Mouse (Mus musculus): ENCODE measurements around the gene Tspan15. TPM values are rescaled to one million over a fixed set of nuclear protein-coding genes. Genes with fewer than 3 reads are reported as not detected.

Tspan15 gene
- polyA plus RNA-seq, 1 experiment: 2.7 TPM

DNA sequence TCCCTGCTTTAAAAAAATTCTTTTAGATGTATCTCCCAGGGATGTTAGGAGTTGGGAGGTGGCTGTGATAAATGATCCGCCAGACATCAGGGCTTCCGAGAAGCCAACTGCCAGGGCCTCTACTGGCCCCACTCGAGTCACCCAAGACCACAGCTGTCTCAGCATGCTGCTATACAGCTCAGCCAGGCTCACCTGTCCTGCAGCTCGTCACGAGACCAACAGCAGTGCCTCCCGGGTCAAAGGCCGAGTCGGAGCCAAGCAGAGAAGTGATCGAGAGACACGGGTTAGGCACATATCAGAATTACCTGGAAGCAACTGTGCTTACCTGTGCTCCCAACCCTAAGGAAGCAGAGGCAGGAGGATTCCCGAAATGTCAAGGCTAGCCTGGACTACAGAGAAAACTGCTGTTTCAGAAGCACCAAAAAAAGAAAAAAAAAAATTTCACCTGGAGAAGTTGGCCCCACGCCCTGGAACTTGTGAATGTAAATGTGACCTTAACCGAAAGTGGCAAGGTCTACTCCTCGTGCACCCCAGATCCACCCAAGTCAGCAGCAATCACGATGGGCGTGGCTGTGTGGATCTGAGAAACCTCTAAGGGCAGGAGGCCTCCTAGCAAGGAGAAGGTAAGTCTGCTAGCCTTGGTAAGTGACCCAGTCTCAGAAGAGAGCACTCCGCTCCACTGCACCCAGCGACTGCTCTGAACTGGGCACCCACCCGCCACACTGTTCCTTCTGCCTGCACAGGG lies 12.8 kb downstream of the Tspan15 start:
- H3K4me3 ChIP-seq (ENCODE audit: control insufficient read depth, low read depth, low read length): no peak overlapping the region
- H3K36me3 ChIP-seq (ENCODE audit: control insufficient read depth, insufficient read depth, low read length): no peaks in the 10 kb centered on the region
- H3K4me1 ChIP-seq (ENCODE audit: control insufficient read depth, insufficient read depth, low read length): peaks cover 5% of the 10 kb centered on the region
- no peak overlapping the region for H3K27ac ChIP-seq (ENCODE audit: control insufficient read depth, insufficient read depth, low read depth, low read length)
- TF ChIP-seq CTCF (IDR thresholded peaks at IDR 0.05; ENCODE audit: control insufficient read depth, insufficient read depth, insufficient replicate concordance, low read depth, low read length) (no peak), POLR2A (IDR thresholded peaks at IDR 0.05; ENCODE audit: control insufficient read depth, low read depth, low read length) (no peak)
- no peaks in the 10 kb centered on the region for H3K27me3 ChIP-seq (ENCODE audit: control insufficient read depth, insufficient read depth, low read length)

DNA sequence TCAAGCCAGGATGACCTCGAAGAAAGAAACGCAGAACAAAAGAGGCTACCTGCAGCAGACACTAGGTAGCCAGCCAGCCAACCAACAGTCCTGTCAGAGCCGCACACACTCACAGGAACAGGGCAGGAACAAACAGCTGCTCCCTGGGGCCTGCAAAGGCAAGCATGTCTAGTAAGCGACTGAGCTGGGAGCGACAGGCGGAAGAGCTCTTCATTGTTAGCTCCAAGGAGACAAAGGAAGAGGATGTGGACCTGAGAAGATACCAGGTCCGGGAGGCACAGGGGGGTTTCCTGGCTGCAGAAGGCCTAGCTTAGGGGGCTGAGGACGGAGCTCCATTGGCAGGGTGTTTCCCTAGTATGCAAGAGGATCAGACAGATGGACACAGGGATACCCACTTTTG lies 13.9 kb downstream of the Tspan15 start:
- H3K4me1 ChIP-seq (ENCODE audit: control insufficient read depth, insufficient read depth, low read length): peaks cover 2% of the 10 kb centered on the region; the same call in 1 of the 2 replicates
- H3K36me3 ChIP-seq (ENCODE audit: control insufficient read depth, insufficient read depth, low read length): no peaks in the 10 kb centered on the region
- H3K27me3 ChIP-seq (ENCODE audit: control insufficient read depth, insufficient read depth, low read length): no peaks in the 10 kb centered on the region
- H3K27ac ChIP-seq (ENCODE audit: control insufficient read depth, insufficient read depth, low read depth, low read length): no peak overlapping the region
- TF ChIP-seq CTCF (IDR thresholded peaks at IDR 0.05; ENCODE audit: control insufficient read depth, insufficient read depth, insufficient replicate concordance, low read depth, low read length) (no peak), POLR2A (IDR thresholded peaks at IDR 0.05; ENCODE audit: control insufficient read depth, low read depth, low read length) (no peak)
- H3K4me3 ChIP-seq (ENCODE audit: control insufficient read depth, low read depth, low read length): no peak overlapping the region

DNA sequence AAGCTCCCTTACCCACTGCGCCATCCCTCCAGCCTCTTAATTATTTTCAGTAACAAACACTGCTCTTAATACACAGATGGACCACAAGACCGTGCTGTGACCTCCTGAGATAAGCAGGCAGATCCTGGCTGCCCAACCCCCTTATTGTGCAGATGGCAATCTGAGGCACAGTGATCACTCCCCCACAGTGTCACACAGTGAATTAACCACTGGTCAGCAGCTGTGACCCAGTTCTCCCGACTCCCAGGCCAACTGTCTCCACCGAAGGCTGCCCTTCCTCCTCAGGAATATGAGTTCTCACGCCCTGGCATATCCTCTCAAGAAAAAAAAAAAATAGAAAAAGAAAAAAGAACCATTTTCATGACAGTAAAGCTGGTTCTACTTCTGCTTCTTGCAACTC lies 14.5 kb downstream of the Tspan15 start:
- Histone ChIP-seq H3K27me3 (ENCODE audit: control insufficient read depth, insufficient read depth, low read length) (no peaks in the 10 kb centered on the region), H3K36me3 (ENCODE audit: control insufficient read depth, insufficient read depth, low read length) (no peaks in the 10 kb centered on the region), H3K4me3 (ENCODE audit: control insufficient read depth, low read depth, low read length) (no peak overlapping the region), H3K27ac (ENCODE audit: control insufficient read depth, insufficient read depth, low read depth, low read length) (no peak overlapping the region), H3K4me1 (ENCODE audit: control insufficient read depth, insufficient read depth, low read length) (peaks cover 2% of the 10 kb centered on the region; the same call in 1 of the 2 replicates)
- no peak for TF ChIP-seq POLR2A (IDR thresholded peaks at IDR 0.05; ENCODE audit: control insufficient read depth, low read depth, low read length)
- TF ChIP-seq CTCF (IDR thresholded peaks at IDR 0.05; ENCODE audit: control insufficient read depth, insufficient read depth, insufficient replicate concordance, low read depth, low read length): no peak

DNA sequence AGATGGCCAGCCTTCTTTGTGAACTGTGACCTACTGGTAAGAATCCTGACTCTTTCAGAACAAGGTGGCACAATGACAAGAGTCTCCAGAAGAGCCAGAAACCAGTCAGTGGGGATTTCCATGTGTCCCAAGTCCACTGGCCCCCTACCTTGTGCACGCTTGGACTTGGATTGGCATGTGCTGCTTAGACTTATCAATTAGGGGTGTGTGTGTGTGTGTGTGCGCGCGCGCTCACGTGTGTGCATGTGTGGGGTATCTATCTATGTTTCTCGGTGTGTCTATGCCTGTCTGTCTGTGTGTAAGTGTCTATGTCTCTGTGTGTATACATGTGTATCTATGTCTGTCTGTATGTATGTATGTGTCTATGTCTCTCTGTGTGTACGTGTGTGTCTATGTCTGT lies 15.4 kb downstream of the Tspan15 start:
- Histone ChIP-seq H3K36me3 (ENCODE audit: control insufficient read depth, insufficient read depth, low read length) (no peaks in the 10 kb centered on the region), H3K27me3 (ENCODE audit: control insufficient read depth, insufficient read depth, low read length) (no peaks in the 10 kb centered on the region), H3K4me3 (ENCODE audit: control insufficient read depth, low read depth, low read length) (no peak overlapping the region), H3K27ac (ENCODE audit: control insufficient read depth, insufficient read depth, low read depth, low read length) (no peak overlapping the region), H3K4me1 (ENCODE audit: control insufficient read depth, insufficient read depth, low read length) (peaks cover 2% of the 10 kb centered on the region; the same call in 1 of the 2 replicates)
- TF ChIP-seq CTCF (IDR thresholded peaks at IDR 0.05; ENCODE audit: control insufficient read depth, insufficient read depth, insufficient replicate concordance, low read depth, low read length) (no peak), POLR2A (IDR thresholded peaks at IDR 0.05; ENCODE audit: control insufficient read depth, low read depth, low read length) (no peak)

DNA sequence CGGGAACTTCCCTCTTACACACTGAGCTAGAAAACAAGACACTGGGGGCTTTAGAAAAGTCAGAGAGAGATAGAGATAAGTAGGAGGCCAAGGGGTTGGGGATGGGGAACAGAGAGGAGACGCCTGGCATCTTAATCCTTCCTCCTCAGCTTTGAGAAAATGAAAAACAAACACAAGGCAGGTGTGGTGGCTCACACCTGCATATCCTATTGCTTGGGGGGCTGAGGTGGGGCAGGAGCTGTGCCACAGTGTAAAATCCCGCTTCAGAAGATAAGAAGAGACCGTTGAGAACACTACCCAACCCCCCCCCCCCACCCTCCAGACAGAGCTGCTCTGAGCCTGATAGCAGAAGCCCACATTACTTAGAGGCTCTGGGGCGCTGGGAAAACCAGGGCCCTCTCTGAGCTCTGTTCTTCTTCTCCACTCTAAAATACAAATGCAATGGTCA lies 15.9 kb downstream of the Tspan15 start:
- Histone ChIP-seq H3K27me3 (ENCODE audit: control insufficient read depth, insufficient read depth, low read length) (no peaks in the 10 kb centered on the region), H3K27ac (ENCODE audit: control insufficient read depth, insufficient read depth, low read depth, low read length) (no peak overlapping the region), H3K36me3 (ENCODE audit: control insufficient read depth, insufficient read depth, low read length) (no peaks in the 10 kb centered on the region), H3K4me3 (ENCODE audit: control insufficient read depth, low read depth, low read length) (no peak overlapping the region), H3K4me1 (ENCODE audit: control insufficient read depth, insufficient read depth, low read length) (peaks cover 2% of the 10 kb centered on the region; the same call in 1 of the 2 replicates)
- no peak for TF ChIP-seq CTCF (IDR thresholded peaks at IDR 0.05; ENCODE audit: control insufficient read depth, insufficient read depth, insufficient replicate concordance, low read depth, low read length)
- TF ChIP-seq POLR2A (IDR thresholded peaks at IDR 0.05; ENCODE audit: control insufficient read depth, low read depth, low read length): no peak

DNA sequence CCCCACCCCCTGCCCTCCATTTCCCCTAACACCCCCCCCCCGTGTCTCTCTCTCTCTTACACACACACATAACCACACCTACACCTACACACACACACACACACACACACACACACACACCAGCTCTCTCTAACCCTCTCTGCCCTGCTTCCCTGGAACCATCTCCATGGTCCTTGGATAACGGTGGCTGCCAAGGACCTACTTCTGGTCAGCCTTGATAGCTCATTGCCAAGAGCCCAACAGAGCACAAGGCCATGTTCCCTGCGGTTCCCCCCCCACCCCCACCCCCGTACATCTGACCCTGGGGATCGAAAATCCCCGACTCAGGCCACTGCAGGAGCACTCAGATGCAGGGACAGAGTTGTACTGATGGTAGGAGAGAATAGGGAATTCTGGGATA lies 19.7 kb downstream of the Tspan15 start:
- Histone ChIP-seq H3K27me3 (ENCODE audit: control insufficient read depth, insufficient read depth, low read length) (no peaks in the 10 kb centered on the region), H3K27ac (ENCODE audit: control insufficient read depth, insufficient read depth, low read depth, low read length) (no peak overlapping the region), H3K4me3 (ENCODE audit: control insufficient read depth, low read depth, low read length) (no peak overlapping the region), H3K36me3 (ENCODE audit: control insufficient read depth, insufficient read depth, low read length) (no peaks in the 10 kb centered on the region), H3K4me1 (ENCODE audit: control insufficient read depth, insufficient read depth, low read length) (peaks cover 2% of the 10 kb centered on the region; the same call in 1 of the 2 replicates)
- no peak for TF ChIP-seq CTCF (IDR thresholded peaks at IDR 0.05; ENCODE audit: control insufficient read depth, insufficient read depth, insufficient replicate concordance, low read depth, low read length)
- no peak for TF ChIP-seq POLR2A (IDR thresholded peaks at IDR 0.05; ENCODE audit: control insufficient read depth, low read depth, low read length)

DNA sequence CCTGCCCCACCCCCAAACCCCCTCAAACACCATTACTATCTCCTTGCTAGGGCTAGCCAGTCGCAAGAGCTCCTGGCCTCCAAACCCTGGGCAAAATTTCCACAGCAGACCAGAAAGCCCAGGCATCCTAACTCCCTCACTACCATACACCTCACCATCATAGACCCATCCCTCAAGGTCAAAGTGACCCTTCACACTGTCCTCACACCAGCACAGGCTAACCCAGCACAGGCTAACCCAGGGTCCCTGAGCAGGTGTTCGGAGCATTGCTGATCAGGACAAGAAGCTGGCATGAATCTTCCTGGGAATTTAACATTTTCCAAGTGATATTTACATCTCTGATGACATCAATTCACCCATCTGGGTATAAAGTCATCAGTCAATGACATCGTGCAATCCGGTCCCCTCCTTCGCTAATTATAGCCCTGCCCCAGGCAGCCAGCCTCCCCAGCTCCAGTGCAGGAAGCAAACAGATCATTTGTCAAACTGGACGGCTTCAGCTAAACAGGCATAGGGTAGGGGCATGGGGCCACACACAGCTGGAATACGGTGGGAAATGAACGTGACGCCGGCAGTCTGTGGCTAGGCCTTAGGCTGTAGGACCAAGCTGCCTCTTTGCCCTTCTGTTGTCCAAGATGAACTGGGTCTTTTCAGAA lies 22.7 kb downstream of the Tspan15 start:
- no peak for TF ChIP-seq POLR2A (IDR thresholded peaks at IDR 0.05; ENCODE audit: control insufficient read depth, low read depth, low read length)
- no peak for TF ChIP-seq CTCF (IDR thresholded peaks at IDR 0.05; ENCODE audit: control insufficient read depth, insufficient read depth, insufficient replicate concordance, low read depth, low read length)
- Histone ChIP-seq H3K36me3 (ENCODE audit: control insufficient read depth, insufficient read depth, low read length) (no peaks in the 10 kb centered on the region), H3K4me3 (ENCODE audit: control insufficient read depth, low read depth, low read length) (no peak overlapping the region), H3K4me1 (ENCODE audit: control insufficient read depth, insufficient read depth, low read length) (no peaks in the 10 kb centered on the region), H3K27me3 (ENCODE audit: control insufficient read depth, insufficient read depth, low read length) (no peaks in the 10 kb centered on the region), H3K27ac (ENCODE audit: control insufficient read depth, insufficient read depth, low read depth, low read length) (no peak overlapping the region)
